ENCODE assay signal across 16 mouse cellular contexts in the genomic region with DNA sequence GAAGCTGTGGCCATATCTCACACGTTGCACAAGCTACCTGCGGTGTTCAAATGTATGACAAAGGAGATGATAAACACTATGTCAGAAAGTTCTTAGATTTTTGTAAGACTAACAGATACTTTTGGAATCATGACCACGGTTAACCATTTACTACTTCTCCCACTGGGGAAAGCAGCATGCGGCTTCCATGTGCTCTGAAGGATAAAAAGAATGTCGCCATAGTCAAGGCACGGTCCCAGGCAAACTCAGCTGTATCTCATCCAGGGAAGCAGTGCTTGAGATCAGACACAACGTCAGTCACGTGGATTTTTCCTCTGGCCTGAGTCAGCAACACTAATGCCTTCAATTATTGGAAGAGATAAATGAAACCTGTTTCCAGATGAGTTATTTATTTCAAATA. TPM values are rescaled to one million over a fixed set of nuclear protein-coding genes. Genes with fewer than 3 reads are reported as not detected.
"Had no signal": no experiment of that assay in that cellular context is flagged by ENCODE, and none has a peak within 500 bp of the region (broad histone marks: within the 10 kb centered on the region; RNA-seq: fewer than 3 reads in every experiment).

No protein-coding gene starts in this region.

- H3K36me3 ChIP-seq: hindbrain, embryonic 15.5 days; limb, embryonic 15.5 days; liver, embryonic 13.5 days; midbrain, embryonic 13.5 days had no signal

- H3K9ac ChIP-seq: hindbrain, embryonic 15.5 days; limb, embryonic 15.5 days; liver, embryonic 13.5 days; midbrain, embryonic 13.5 days had no signal

- H3K4me2 ChIP-seq: hindbrain, embryonic 15.5 days; limb, embryonic 15.5 days; liver, embryonic 13.5 days; midbrain, embryonic 13.5 days had no signal

- H3K27ac ChIP-seq: hindbrain, embryonic 15.5 days; left cerebral cortex, adult 2 months; limb, embryonic 15.5 days; liver, embryonic 13.5 days; midbrain, embryonic 13.5 days; stomach, postnatal 0 days had no signal

- H3K4me1 ChIP-seq: hindbrain, embryonic 15.5 days; limb, embryonic 15.5 days; midbrain, embryonic 13.5 days had no signal

- H3K9me3 ChIP-seq: hindbrain, embryonic 15.5 days; limb, embryonic 15.5 days; liver, embryonic 13.5 days; midbrain, embryonic 13.5 days had no signal

- ATAC-seq: intestine, embryonic 16.5 days; midbrain, embryonic 13.5 days had no signal

- H3K27me3 ChIP-seq: hindbrain, embryonic 15.5 days; limb, embryonic 15.5 days; liver, embryonic 13.5 days; midbrain, embryonic 13.5 days had no signal

- DNase-seq: liver, embryonic 13.5 days; lung, adult 18-20 months; right cerebral cortex, adult 18-20 months; right cerebral cortex, postnatal 25 days had no signal

- H3K4me3 ChIP-seq: hindbrain, embryonic 15.5 days; left cerebral cortex, adult 2 months; limb, embryonic 15.5 days; liver, embryonic 13.5 days; midbrain, embryonic 13.5 days had no signal

RNA-seq across cellular contexts. Expression of a gene that starts 9.7 kb away (rescaled TPM):
- total RNA-seq: layer of hippocampus, postnatal 25 days; left cerebral cortex, adult 2 months; left cerebral cortex, postnatal 25 days; midbrain, postnatal 0 days had no signal
- polyA plus RNA-seq: hindbrain, embryonic 15.5 days; limb, embryonic 11.5 days; lung, embryonic 16.5 days; midbrain, embryonic 13.5 days; midbrain, postnatal 0 days; neural tube, embryonic 14.5 days had no signal
